Mouse (Mus musculus) heart, postnatal 36 days (tissue): Measurements from ENCODE around the gene Olfr432. TPM values are rescaled to one million over a fixed set of nuclear protein-coding genes. Genes with fewer than 3 reads are reported as not detected.
"Not testable (repeated sequence)": the region's sequence is repeated elsewhere in the genome, so short reads cannot be mapped to it uniquely, and the experiment has no call there.

ENCODE experiments used
- DNase-seq, 2 experiments: peaks; one replicate each; pipeline ENCODE4 v3.0.0; 2021 to 2022
- intact Hi-C: fragments of 180-260 bp; cut with DNase I; formaldehyde crosslinking; loops from one replicate; pipeline ENCODE4 v1.15.1; 2025
- total RNA-seq, 2 experiments: library from RNA; stranded (reverse); gene quantifications; 2 replicates each; pipeline ENCODE4 v1.2.3; 2021

The Olfr432 gene
- total RNA-seq = not detected

GRCm38 (mm10) chr1:174048893-174049292 lies at the start of gene Olfr432:
Gene Olfr432 (plus strand): TSS chr1:174049205.
- intact Hi-C loops = no loop called here
- no peak for DNase-seq

- intact Hi-C loops, DNase-seq: not testable (repeated sequence)
These were observed 44.5 kb upstream of the Olfr432 start for GRCm38 (mm10) chr1:174004352-174005109.

GRCm38 (mm10) chr1:174007050-174007449 lies 42.0 kb upstream of the Olfr432 start:
- intact Hi-C loops, DNase-seq: not testable (repeated sequence)

GRCm38 (mm10) chr1:174031698-174032097 lies 17.3 kb upstream of the Olfr432 start, which contains the start of gene Ifi205:
Gene Ifi205 (minus strand): TSS chr1:174031810.
- DNase-seq = peak in 1 of 2 experiments; percentile 28
- intact Hi-C loops = no loop called here

GRCm38 (mm10) chr1:174035841-174036240 lies 13.2 kb upstream of the Olfr432 start:
- no peak for DNase-seq
- intact Hi-C loops = no loop called here

GRCm38 (mm10) chr1:174038480-174038879 lies 10.5 kb upstream of the Olfr432 start:
- no peak for DNase-seq
- intact Hi-C loops = no loop called here

- intact Hi-C loops = no loop called here
- peak; percentile 73 to 79 for DNase-seq
These were observed 8.4 kb upstream of the Olfr432 start, which contains the start of gene Olfr433 for GRCm38 (mm10) chr1:174040523-174041177. Gene Olfr433 (plus strand): TSS chr1:174040705.

GRCm38 (mm10) chr1:174042091-174042884 lies 6.7 kb upstream of the Olfr432 start:
- intact Hi-C loops = not testable (repeated sequence)

GRCm38 (mm10) chr1:174044431-174044830 lies 4.6 kb upstream of the Olfr432 start:
- intact Hi-C loops = no loop called here
- DNase-seq = no peak

More at GRCm38 (mm10) chr1:174042091-174042884, 6.7 kb upstream of the Olfr432 start:
- DNase-seq = not testable (repeated sequence)

- intact Hi-C loops, DNase-seq: not testable (repeated sequence)
These were observed 778 bp upstream of the Olfr432 start for GRCm38 (mm10) chr1:174048227-174048626.

- intact Hi-C loops = not testable (repeated sequence)
These were observed 352 bp downstream of the Olfr432 start for GRCm38 (mm10) chr1:174049357-174049756.

GRCm38 (mm10) chr1:174050532-174050931 lies 1.5 kb downstream of the Olfr432 start:
- intact Hi-C loops = no loop called here
- no peak for DNase-seq

More at GRCm38 (mm10) chr1:174049357-174049756, 352 bp downstream of the Olfr432 start:
- DNase-seq = not testable (repeated sequence)

GRCm38 (mm10) chr1:174051515-174051914 lies 2.5 kb downstream of the Olfr432 start:
- no peak for DNase-seq
- intact Hi-C loops = no loop called here

- intact Hi-C loops = no loop called here
- DNase-seq = no peak
These were observed 3.0 kb downstream of the Olfr432 start for GRCm38 (mm10) chr1:174051931-174052536.

- intact Hi-C loops = no loop called here
- DNase-seq = no peak
These were observed 4.0 kb downstream of the Olfr432 start for GRCm38 (mm10) chr1:174052981-174053380.

GRCm38 (mm10) chr1:174055248-174055647 lies 6.2 kb downstream of the Olfr432 start:
- intact Hi-C loops = no loop called here
- DNase-seq = no peak

GRCm38 (mm10) chr1:174066305-174066704 lies 17.3 kb downstream of the Olfr432 start, which contains the start of gene Olfr430:
Gene Olfr430 (plus strand): TSS chr1:174066605.
- no peak for DNase-seq
- intact Hi-C loops = no loop called here

- no peak for DNase-seq
- intact Hi-C loops = no loop called here
These were observed 35.0 kb downstream of the Olfr432 start, which contains the start of gene Olfr429 for GRCm38 (mm10) chr1:174084031-174084430. Gene Olfr429 (plus strand): TSS chr1:174084331.

GRCm38 (mm10) chr1:174096591-174096990 lies 47.6 kb downstream of the Olfr432 start, which contains the start of gene Olfr427:
Gene Olfr427 (plus strand): TSS chr1:174096891.
- DNase-seq = no peak
- intact Hi-C loops = no loop called here

GRCm38 (mm10) chr1:174103735-174104134 lies 54.7 kb downstream of the Olfr432 start:
- intact Hi-C loops = loop anchor here (1.0 to 10.0 kb wide), 2 partner anchors 249 to 647 kb away; no protein-coding TSS in a partner anchor
- no peak for DNase-seq
